Mouse (Mus musculus) bone marrow macrophage, adult 2 months (primary cell): ENCODE data around the gene Tmem102. TPM values are rescaled to one million over a fixed set of nuclear protein-coding genes. Genes with fewer than 3 reads are reported as not detected.

Experiments
- H3K27ac ChIP-seq: 2 replicates; pipeline ENCODE4 v1.5.1; 2012; ENCODE audit warnings: low read depth, low read length; ENCODE audit not compliant: insufficient read depth
- H3K4me1 ChIP-seq: 2 replicates; pipeline ENCODE4 v1.6.1; 2012; ENCODE audit warnings: low read length; ENCODE audit not compliant: control insufficient read depth, insufficient read depth
- H3K4me3 ChIP-seq: 2 replicates; pipeline ENCODE4 v1.5.1; 2012; ENCODE audit warnings: mild to moderate bottlenecking, low read length, moderate library complexity; ENCODE audit not compliant: insufficient read depth
- CTCF ChIP-seq: IDR thresholded peaks from 2 replicates; pipeline ENCODE4 v1.5.1; 2012; ENCODE audit warnings: low read depth, mild to moderate bottlenecking, low read length, moderate library complexity
- POLR2A ChIP-seq: IDR thresholded peaks from 2 replicates; pipeline ENCODE4 v1.6.1; 2012; ENCODE audit warnings: mild to moderate bottlenecking, low read depth, low read length, borderline replicate concordance
- polyA plus RNA-seq: library from polyadenylated mRNA; stranded (reverse); fragments of >200 nt; gene quantifications from 2 replicates; pipeline ENCODE4 v1.2.4, GENCODE M21; 2012; ENCODE audit not compliant: missing spikeins, insufficient read depth, insufficient read length

The Tmem102 gene
- polyA plus RNA-seq, 1 experiment: not detected

DNA sequence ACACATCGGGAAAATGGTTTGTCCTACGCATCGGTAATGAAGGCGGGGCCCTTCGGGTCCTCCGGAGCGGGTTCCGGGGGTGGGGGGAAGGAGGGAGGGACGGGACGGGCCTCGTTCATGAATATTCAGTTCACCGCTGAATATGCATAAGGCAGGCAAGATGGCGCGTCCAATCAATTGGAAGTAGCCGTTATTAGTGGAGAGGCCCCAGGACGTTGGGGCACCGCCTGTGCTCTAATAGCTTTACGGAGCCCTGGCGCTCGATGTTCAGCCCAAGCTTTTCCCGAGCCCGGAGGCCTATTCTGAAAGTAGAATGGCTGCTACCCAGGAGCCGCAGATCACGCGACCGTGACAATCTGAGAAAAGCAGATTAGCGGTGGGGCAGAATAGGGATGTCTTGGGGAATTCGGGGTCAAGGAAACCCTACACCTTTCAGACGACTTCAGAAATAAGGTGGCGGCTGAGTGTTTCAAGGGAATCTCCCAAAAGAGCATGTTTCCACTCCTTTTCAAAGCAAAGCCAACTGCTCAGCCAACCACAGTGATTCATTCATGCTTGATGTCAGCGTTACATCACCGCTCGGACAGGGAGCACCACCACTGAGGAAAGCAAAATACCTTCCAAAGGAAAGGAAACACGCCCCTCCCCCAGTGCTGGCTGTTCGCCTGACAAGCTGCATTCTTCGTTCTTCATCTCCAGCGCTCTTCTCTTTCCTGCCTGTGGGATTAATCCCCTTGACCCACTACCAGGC is 46.3 kb downstream of the Tmem102 start:
- H3K27ac ChIP-seq: peak overlapping the region; percentile 97
- no peak for TF ChIP-seq CTCF
- TF ChIP-seq POLR2A: peak; percentile 84; the same call in 1 of the 2 replicates
- peak overlapping the region; percentile 83 for H3K4me3 ChIP-seq
- peaks cover 27% of the 10 kb centered on the region for H3K4me1 ChIP-seq

DNA sequence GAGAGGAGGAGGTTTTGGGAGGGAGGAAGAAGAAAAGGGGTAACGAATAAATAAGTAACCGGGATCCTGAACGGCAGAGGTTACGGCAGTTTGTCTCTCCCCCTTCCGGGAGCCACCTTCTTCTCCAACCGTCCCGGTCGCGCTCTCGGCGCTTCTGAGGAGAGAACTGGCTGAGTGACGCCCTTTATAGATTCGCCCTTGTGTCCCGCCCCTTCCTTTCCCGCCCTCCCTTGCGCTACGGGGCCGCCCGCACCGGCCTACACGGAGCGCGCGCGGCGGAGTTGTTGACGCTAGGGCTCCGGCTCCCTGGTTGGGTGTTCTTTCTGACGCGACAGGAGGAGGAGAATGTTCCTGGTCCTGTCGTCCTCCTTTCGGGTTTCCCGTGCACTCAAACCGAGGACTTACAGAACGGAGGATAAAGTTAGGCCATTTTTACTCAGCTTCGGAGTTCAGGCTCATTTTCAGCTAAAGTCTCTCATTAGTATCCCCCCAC is 46.9 kb downstream of the Tmem102 start, which contains the start of gene Polr2a:
Gene Polr2a (minus strand): TSS at position 160 of the 493 bp plus-strand sequence.
- no peak for TF ChIP-seq CTCF
- TF ChIP-seq POLR2A: peak; percentile 100
- H3K27ac ChIP-seq: peak within 1 kb of the TSS; percentile 97
- peak within 1 kb of the TSS; percentile 83 for H3K4me3 ChIP-seq
- H3K4me1 ChIP-seq: peaks cover 28% of the 10 kb centered on the region

DNA sequence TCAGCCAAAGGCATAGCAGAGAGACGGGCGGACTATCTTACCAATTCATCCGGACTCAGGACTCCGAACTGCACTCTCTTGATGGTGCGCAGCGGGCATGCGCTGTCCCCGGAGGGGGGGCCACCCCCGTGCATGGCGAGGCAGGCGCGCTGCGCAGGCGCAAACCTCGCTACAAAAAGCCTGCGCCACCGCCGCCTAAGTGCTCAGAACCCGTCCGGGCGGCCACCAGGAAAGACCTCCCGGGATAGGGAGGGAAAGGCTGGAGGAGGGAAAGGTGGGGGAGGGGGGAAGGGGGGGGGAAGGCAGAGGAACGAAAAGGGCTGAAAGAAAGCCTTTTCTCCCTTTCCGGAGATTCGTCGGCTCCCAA is 47.4 kb downstream of the Tmem102 start:
- H3K4me3 ChIP-seq: peak overlapping the region; percentile 69
- peak overlapping the region; percentile 94 for H3K27ac ChIP-seq
- peaks cover 30% of the 10 kb centered on the region for H3K4me1 ChIP-seq
- TF ChIP-seq POLR2A (no peak), CTCF (no peak)

DNA sequence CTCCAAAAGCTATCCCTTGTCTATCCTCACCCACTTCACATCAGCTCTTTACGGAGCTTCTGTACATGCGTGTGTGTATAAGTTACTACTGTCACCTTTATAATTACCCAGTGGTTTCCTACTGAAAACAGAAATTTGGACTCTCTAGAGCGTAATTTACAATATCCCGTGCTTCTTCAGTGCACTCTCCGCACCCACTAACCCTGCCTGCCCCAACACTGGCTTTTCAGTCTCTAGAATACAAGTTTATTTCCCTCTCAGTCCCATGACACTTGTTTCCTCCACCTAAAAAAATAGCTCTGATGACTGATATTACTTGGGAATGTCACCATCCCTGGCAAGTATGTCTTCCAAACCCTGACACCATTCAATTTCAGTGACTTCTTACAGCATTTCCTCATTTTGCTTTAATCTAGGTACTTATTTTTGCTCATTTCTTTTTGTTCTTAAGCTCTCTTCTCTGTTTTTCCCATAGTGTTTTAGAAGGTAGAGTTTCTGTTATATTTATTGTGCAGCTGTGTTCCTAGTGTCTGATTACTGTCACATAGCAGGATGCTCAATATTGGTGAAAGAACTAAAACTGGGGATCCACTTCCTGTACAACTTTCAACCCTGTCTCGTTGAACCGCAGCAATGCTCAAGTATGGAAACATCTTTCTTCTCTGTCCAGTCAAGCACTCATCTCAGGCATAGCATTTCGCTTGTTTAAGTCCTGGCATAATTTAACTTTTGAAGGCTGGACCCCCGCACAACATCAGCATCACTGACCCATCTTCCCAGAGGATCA is 47.9 kb downstream of the Tmem102 start:
- peak overlapping the region; percentile 69 for H3K4me3 ChIP-seq
- peak overlapping the region; percentile 94 for H3K27ac ChIP-seq
- H3K4me1 ChIP-seq: peaks cover 36% of the 10 kb centered on the region
- no peak for TF ChIP-seq POLR2A
- TF ChIP-seq CTCF: no peak

DNA sequence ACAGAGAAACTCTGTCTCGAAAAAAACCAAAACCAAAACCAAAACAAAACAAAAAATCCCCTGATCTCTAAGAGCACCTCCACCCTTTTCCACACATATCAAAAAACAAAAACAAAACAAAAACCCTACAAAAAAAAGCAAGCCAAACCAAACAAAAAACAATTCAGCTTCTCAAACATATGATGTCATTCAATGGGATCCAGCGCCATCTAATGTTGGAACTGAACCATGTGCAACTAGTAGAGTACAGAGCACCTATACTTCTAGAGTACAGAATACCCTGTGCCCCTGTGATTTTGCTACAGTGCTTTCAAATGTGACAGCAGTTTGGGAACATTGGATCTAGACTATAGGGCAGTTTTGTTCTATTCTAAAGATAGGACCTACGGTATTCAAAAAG is 50.7 kb downstream of the Tmem102 start:
- H3K27ac ChIP-seq: no peak overlapping the region
- H3K4me1 ChIP-seq: peaks cover 22% of the 10 kb centered on the region
- no peak overlapping the region for H3K4me3 ChIP-seq
- TF ChIP-seq POLR2A: no peak
- no peak for TF ChIP-seq CTCF

DNA sequence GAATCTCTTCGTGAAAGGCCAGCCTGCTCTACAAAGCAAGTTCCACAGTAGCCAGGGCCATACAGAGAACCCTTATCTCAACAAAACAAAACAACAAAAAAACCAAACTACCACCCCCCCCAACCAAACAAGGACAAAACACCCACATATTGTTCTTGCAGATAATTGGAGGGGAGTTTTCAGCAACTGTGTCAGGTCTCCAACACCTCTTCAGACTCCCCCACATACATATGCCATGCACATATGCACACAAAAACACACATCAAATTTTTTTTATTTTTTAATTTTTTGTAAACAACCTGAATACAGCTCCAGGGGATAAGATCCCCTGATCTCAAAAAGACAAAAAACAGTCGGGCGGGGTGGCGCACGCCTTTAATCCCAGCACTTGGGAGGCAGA is 51.2 kb downstream of the Tmem102 start:
- no peak overlapping the region for H3K27ac ChIP-seq
- no peak overlapping the region for H3K4me3 ChIP-seq
- no peak for TF ChIP-seq POLR2A
- TF ChIP-seq CTCF: no peak
- peaks cover 22% of the 10 kb centered on the region for H3K4me1 ChIP-seq

Other genes with a start within 250 kb of the Tmem102 start
- 0.33 TPM in 1 of 2 replicates, not detected in the other for gene Efnb3, start 245.4 kb downstream of the Tmem102 start, polyA plus RNA-seq
- 8.2 and 8.8 TPM in 2 replicates for gene Wrap53, start 225.4 kb downstream of the Tmem102 start, polyA plus RNA-seq
- gene Trp53, start 225.3 kb downstream of the Tmem102 start, polyA plus RNA-seq: 76.1 and 79.7 TPM in 2 replicates
- not detected in 2 replicates for gene Atp1b2, start 199.7 kb downstream of the Tmem102 start, polyA plus RNA-seq
- gene Shbg, start 187.7 kb downstream of the Tmem102 start, polyA plus RNA-seq: not detected in 2 replicates
- 2.5 and 4.3 TPM in 2 replicates for gene Sat2, start 183.6 kb downstream of the Tmem102 start, polyA plus RNA-seq
- 54.1 and 64.6 TPM in 2 replicates for gene Fxr2, start 172.6 kb downstream of the Tmem102 start, polyA plus RNA-seq
- gene Sox15, start 150.3 kb downstream of the Tmem102 start, polyA plus RNA-seq: not detected in 2 replicates
- gene Mpdu1, start 143.0 kb downstream of the Tmem102 start, polyA plus RNA-seq: 64.2 and 68.9 TPM in 2 replicates
- 1,401 and 1,598 TPM in 2 replicates for gene Cd68, start 139.5 kb downstream of the Tmem102 start, polyA plus RNA-seq
- 303 and 319 TPM in 2 replicates for gene Eif4a1, start 133.2 kb downstream of the Tmem102 start, polyA plus RNA-seq
- gene Senp3, start 123.5 kb downstream of the Tmem102 start, polyA plus RNA-seq: 120 and 131 TPM in 2 replicates
- 20.8 and 23.9 TPM in 2 replicates for gene Tnfsf13, start 119.8 kb downstream of the Tmem102 start, polyA plus RNA-seq
- gene Tnfsf12, start 109.8 kb downstream of the Tmem102 start, polyA plus RNA-seq: 97.6 and 101 TPM in 2 replicates
- gene Tnfsfm13, start 109.5 kb downstream of the Tmem102 start, polyA plus RNA-seq: 43.9 and 59.4 TPM in 2 replicates
- 46.5 and 69.7 TPM in 2 replicates for gene Polr2a, start 47.0 kb downstream of the Tmem102 start, polyA plus RNA-seq
- not detected in 2 replicates for gene Slc35g3, start 43.7 kb downstream of the Tmem102 start, polyA plus RNA-seq
- gene Zbtb4, start 39.7 kb downstream of the Tmem102 start, polyA plus RNA-seq: 28.8 and 38.2 TPM in 2 replicates
- gene Chrnb1, start 9.7 kb downstream of the Tmem102 start, polyA plus RNA-seq: 1.0 and 1.8 TPM in 2 replicates
- gene Fgf11, start 3.8 kb downstream of the Tmem102 start, polyA plus RNA-seq: 27.9 and 29.7 TPM in 2 replicates
- gene Gm39566, start 9.7 kb upstream of the Tmem102 start, polyA plus RNA-seq: not detected in 2 replicates
- not detected in 2 replicates for gene Spem2, start 12.8 kb upstream of the Tmem102 start, polyA plus RNA-seq
- not detected in 2 replicates for gene Spem1, start 16.6 kb upstream of the Tmem102 start, polyA plus RNA-seq
- gene Nlgn2, start 32.2 kb upstream of the Tmem102 start, polyA plus RNA-seq: 9.9 and 10.9 TPM in 2 replicates
- 253 and 279 TPM in 2 replicates for gene Tmem256, start 32.9 kb upstream of the Tmem102 start, polyA plus RNA-seq
- gene Plscr3, start 40.8 kb upstream of the Tmem102 start, polyA plus RNA-seq: 58.6 and 68.1 TPM in 2 replicates
- not detected in 2 replicates for gene Tnk1, start 53.1 kb upstream of the Tmem102 start, polyA plus RNA-seq
- gene Tmem95, start 72.4 kb upstream of the Tmem102 start, polyA plus RNA-seq: not detected in 2 replicates
- 6.3 and 7.1 TPM in 2 replicates for gene Kctd11, start 75.8 kb upstream of the Tmem102 start, polyA plus RNA-seq
- 0.66 TPM in 1 of 2 replicates, not detected in the other for gene Acap1, start 89.9 kb upstream of the Tmem102 start, polyA plus RNA-seq
- 1.4 TPM in 1 of 2 replicates, not detected in the other for gene 2810408A11Rik, start 95.4 kb upstream of the Tmem102 start, polyA plus RNA-seq
- gene Neurl4, start 95.4 kb upstream of the Tmem102 start, polyA plus RNA-seq: 15.8 and 16.9 TPM in 2 replicates
- gene Gps2, start 108.3 kb upstream of the Tmem102 start, polyA plus RNA-seq: 92.8 and 103 TPM in 2 replicates
- gene Eif5a, start 116.3 kb upstream of the Tmem102 start, polyA plus RNA-seq: 326 and 347 TPM in 2 replicates
- not detected in 2 replicates for gene Ybx2, start 130.2 kb upstream of the Tmem102 start, polyA plus RNA-seq
- not detected in 2 replicates for gene Slc2a4, start 142.6 kb upstream of the Tmem102 start, polyA plus RNA-seq
- gene Cldn7, start 159.2 kb upstream of the Tmem102 start, polyA plus RNA-seq: not detected in 2 replicates
- 176 and 194 TPM in 2 replicates for gene Ctdnep1, start 175.5 kb upstream of the Tmem102 start, polyA plus RNA-seq
- 41.4 and 49.8 TPM in 2 replicates for gene Elp5, start 176.9 kb upstream of the Tmem102 start, polyA plus RNA-seq
- gene Gabarap, start 185.5 kb upstream of the Tmem102 start, polyA plus RNA-seq: 1,001 and 1,002 TPM in 2 replicates
- gene Phf23, start 190.2 kb upstream of the Tmem102 start, polyA plus RNA-seq: 77.6 and 78.1 TPM in 2 replicates
- gene Dvl2, start 195.0 kb upstream of the Tmem102 start, polyA plus RNA-seq: 20.4 and 25.8 TPM in 2 replicates
- gene Acadvl, start 209.8 kb upstream of the Tmem102 start, polyA plus RNA-seq: 46.4 and 51.3 TPM in 2 replicates
- 31.1 and 34.0 TPM in 2 replicates for gene Dlg4, start 211.3 kb upstream of the Tmem102 start, polyA plus RNA-seq
- not detected in 2 replicates for gene Asgr1, start 248.5 kb upstream of the Tmem102 start, polyA plus RNA-seq